ENCODE assay signal across 8 mouse cellular contexts in genomic region chr16:90809975-90810715, GRCm38 (mm10). TPM values are rescaled to one million over a fixed set of nuclear protein-coding genes. Genes with fewer than 3 reads are reported as not detected.
DNase-seq lines count a peak whose midpoint lies in the region; ATAC-seq and TF ChIP-seq lines count a peak whose summit lies in the region.

Gene Urb1 (minus strand): TSS chr16:90810413.

- peak within 1 kb of the TSS; percentile 56 for H3K4me3 ChIP-seq in hindbrain, embryonic 14.5 days (replicated peaks; ENCODE audit: low read length)

- H3K9me3 ChIP-seq in hindbrain, embryonic 14.5 days (ENCODE audit: control insufficient read depth, low read length), result no peaks in the 10 kb centered on the region

- DNase-seq in Patski (ENCODE audit: low read depth, low spot score), result peak; percentile 76
- DNase-seq in cerebellum, postnatal 14 days, result peak; percentile 96 to 99
- peak; percentile 93 to 97 for DNase-seq in frontal cortex, postnatal 14 days (ENCODE audit: low spot score in 2 of 2)
- peak; percentile 93 for DNase-seq in hindbrain, embryonic 14.5 days (ENCODE audit: low spot score)
- peak; percentile 96 to 98 for DNase-seq in layer of hippocampus, postnatal 36 days
- peak; percentile 100 for DNase-seq in lung, postnatal 36 days
- DNase-seq in retina, postnatal 1 day, result peak; percentile 96
- DNase-seq in urinary bladder, adult 18-20 months (ENCODE audit: low spot score in 2 of 2), result peak; percentile 98 to 100

- in situ Hi-C loops in Patski (cut with MboI; ENCODE audit: low pct_unique_long_range_greater_than_20kb), result no loop called here

- H3K4me2 ChIP-seq in hindbrain, embryonic 14.5 days (replicated peaks), result peak within 1 kb of the TSS; percentile 63

- peak within 1 kb of the TSS; percentile 51 for H3K9ac ChIP-seq in hindbrain, embryonic 14.5 days

- POLR2A ChIA-PET in Patski (lab: Charles Lee), result interaction anchor here (1.0 kb wide), 1 partner anchor 112 kb away, joined by 3 read pairs; no protein-coding TSS in a partner anchor

- peaks cover 3% of the 10 kb centered on the region for H3K36me3 ChIP-seq in hindbrain, embryonic 14.5 days (replicated peaks; ENCODE audit: control insufficient read depth, insufficient read depth)

- peak; percentile 95 for ATAC-seq in Patski
- peak; percentile 96 for ATAC-seq in hindbrain, embryonic 14.5 days (ENCODE audit: low FRiP score)

- H3K27me3 ChIP-seq in Patski, result no peaks in the 10 kb centered on the region
- H3K27me3 ChIP-seq in hindbrain, embryonic 14.5 days (ENCODE audit: control insufficient read depth, insufficient read depth, low read length), result no peaks in the 10 kb centered on the region

- TF ChIP-seq CTCF in Patski (IDR thresholded peaks at IDR 0.05), result no peak

- under 1% methylated on average over 47 of the region's 47 CpGs for WGBS in hindbrain, embryonic 14.5 days

- CTCF ChIA-PET in Patski (lab: Charles Lee), result interaction anchor here (1.0 kb wide), 2 partner anchors 8 to 13 kb away, joined by 3 read pairs; no protein-coding TSS in a partner anchor

- H3K27ac ChIP-seq in hindbrain, embryonic 14.5 days, result peak within 1 kb of the TSS; percentile 61

- H3K4me1 ChIP-seq in hindbrain, embryonic 14.5 days (replicated peaks; ENCODE audit: control insufficient read depth, insufficient read depth, low read length), result peaks cover 18% of the 10 kb centered on the region

RNA-seq across cellular contexts. Expression of gene Urb1, which starts in this region (rescaled TPM):
- 4.8 TPM for polyA plus RNA-seq in Patski (2021)
- 9.9 and 11.6 TPM in 2 replicates for polyA plus RNA-seq in hindbrain, embryonic 14.5 days (2014; fragmentation: Nextera tagmentation; extraction: Ambion mirVana)
- total RNA-seq in layer of hippocampus, postnatal 36 days (2021), result 10 to 100 TPM; 12.4 to 14.2 TPM

Comparison
In these comparisons a context has a peak if more than half of its experiments do, and no peak if none do; other contexts are left out.
1. Peak in every context shown above with its lines: DNase-seq, ATAC-seq, H3K4me3 ChIP-seq and H3K27ac ChIP-seq.